Comparison of ENCODE assay signal across 8 mouse cellular contexts in genomic region chr7:137313183-137313903, GRCm38 (mm10). TPM values are rescaled to one million over a fixed set of nuclear protein-coding genes. Genes with fewer than 3 reads are reported as not detected.
DNase-seq lines count a peak whose midpoint lies in the region; ATAC-seq and TF ChIP-seq lines count a peak whose summit lies in the region.

No protein-coding gene starts in this region.

- 0 out of 2 replicates have a peak, but pooled peaks have one; percentile 11 for ATAC-seq in kidney, embryonic 16.5 days (ENCODE audit: low FRiP score, low TSS enrichment)
- ATAC-seq in limb, embryonic 12.5 days (ENCODE audit: insufficient number of reproducible peaks, insufficient read depth, low FRiP score, low TSS enrichment, low read depth): no peak

- DNase-seq in kidney, postnatal 14 days: no peak
- peak; percentile 42 for DNase-seq in adrenal gland, postnatal 14 days
- DNase-seq in heart, embryonic 10.5 days (ENCODE audit: low spot score): no peak
- no peak for DNase-seq in urinary bladder, postnatal 25 days (ENCODE audit: low spot score)
- DNase-seq in cerebellum, adult 11-12 months: no peak

- H3K4me3 ChIP-seq in kidney, embryonic 16.5 days (ENCODE audit: low read length): peak overlapping the region; percentile 60
- H3K4me3 ChIP-seq in heart, embryonic 10.5 days: peak overlapping the region; percentile 70
- H3K4me3 ChIP-seq in limb, embryonic 12.5 days (replicated peaks): peak overlapping the region; percentile 93
- peak overlapping the region; percentile 25 for H3K4me3 ChIP-seq in olfactory bulb, adult 2 months (ENCODE audit: insufficient read depth, low read depth, low read length)

- peak overlapping the region; percentile 67 for H3K9ac ChIP-seq in kidney, embryonic 16.5 days (replicated peaks; ENCODE audit: low read length)
- peak overlapping the region; percentile 98 for H3K9ac ChIP-seq in limb, embryonic 12.5 days (replicated peaks)

- peaks cover 42% of the 10 kb centered on the region for H3K4me1 ChIP-seq in kidney, embryonic 16.5 days (ENCODE audit: insufficient read depth, low read length)
- peaks cover 58% of the 10 kb centered on the region for H3K4me1 ChIP-seq in heart, embryonic 10.5 days
- peaks cover 48% of the 10 kb centered on the region for H3K4me1 ChIP-seq in limb, embryonic 12.5 days (replicated peaks)
- peaks cover 20% of the 10 kb centered on the region for H3K4me1 ChIP-seq in olfactory bulb, adult 2 months (ENCODE audit: control insufficient read depth, insufficient read depth, low read length)

- WGBS in kidney, embryonic 16.5 days: under 1% methylated on average over 76 of the region's 79 CpGs
- WGBS in heart, embryonic 10.5 days: under 1% methylated on average over 70 of the region's 79 CpGs
- WGBS in limb, embryonic 12.5 days: under 1% methylated on average over 79 of the region's 79 CpGs
- WGBS in olfactory bulb, adult 2 months: under 1% methylated on average over 78 of the region's 79 CpGs

- H3K27ac ChIP-seq in kidney, embryonic 16.5 days (ENCODE audit: low read length): peak overlapping the region; percentile 12; the same call in 1 of the 2 replicates
- peak overlapping the region; percentile 82 for H3K27ac ChIP-seq in heart, embryonic 10.5 days
- peak overlapping the region; percentile 94 for H3K27ac ChIP-seq in limb, embryonic 12.5 days
- no peak overlapping the region for H3K27ac ChIP-seq in olfactory bulb, adult 2 months (ENCODE audit: insufficient read depth, low read depth, low read length)

- peaks cover 89% of the 10 kb centered on the region for H3K27me3 ChIP-seq in kidney, embryonic 16.5 days (ENCODE audit: insufficient read depth, low read length)
- H3K27me3 ChIP-seq in heart, embryonic 10.5 days (ENCODE audit: insufficient read depth, poor library complexity, severe bottlenecking): peaks cover 97% of the 10 kb centered on the region
- peaks cover 61% of the 10 kb centered on the region for H3K27me3 ChIP-seq in limb, embryonic 12.5 days

- no peak for TF ChIP-seq POLR2A in olfactory bulb, adult 2 months (IDR thresholded peaks at IDR 0.05; ENCODE audit: insufficient read depth, low read depth, low read length)

- no peaks in the 10 kb centered on the region for H3K9me3 ChIP-seq in kidney, embryonic 16.5 days (ENCODE audit: low read length)
- H3K9me3 ChIP-seq in heart, embryonic 10.5 days: no peaks in the 10 kb centered on the region
- no peaks in the 10 kb centered on the region for H3K9me3 ChIP-seq in limb, embryonic 12.5 days

- no peaks in the 10 kb centered on the region for H3K36me3 ChIP-seq in kidney, embryonic 16.5 days (ENCODE audit: insufficient read depth, low read length)
- no peaks in the 10 kb centered on the region for H3K36me3 ChIP-seq in heart, embryonic 10.5 days
- H3K36me3 ChIP-seq in limb, embryonic 12.5 days: peaks cover 18% of the 10 kb centered on the region

- peak overlapping the region; percentile 92 for H3K4me2 ChIP-seq in kidney, embryonic 16.5 days (replicated peaks; ENCODE audit: low read depth, low read length)
- H3K4me2 ChIP-seq in limb, embryonic 12.5 days: peak overlapping the region; percentile 92

- TF ChIP-seq CTCF in olfactory bulb, adult 2 months (IDR thresholded peaks at IDR 0.05; ENCODE audit: insufficient read depth, low read depth, low read length): no peak

RNA-seq across cellular contexts. Expression of gene Ebf3, which starts 0.9 kb away (rescaled TPM):
- polyA plus RNA-seq in kidney, embryonic 16.5 days (2015; fragmentation: Nextera tagmentation; extraction: Ambion mirVana): 0.45 and 0.75 TPM in 2 replicates
- total RNA-seq in adrenal gland, postnatal 14 days (2021): 12.6 and 13.1 TPM in 2 replicates
- polyA plus RNA-seq in heart, embryonic 10.5 days (2016; fragmentation: Nextera tagmentation; extraction: Ambion mirVana): 1.3 and 3.5 TPM in 2 replicates
- polyA plus RNA-seq in limb, embryonic 12.5 days (2016; fragmentation: Nextera tagmentation; extraction: Ambion mirVana): 16.9 and 17.6 TPM in 2 replicates
- polyA plus RNA-seq in olfactory bulb, adult 2 months (2012; ENCODE audit: insufficient read depth, insufficient read length, low replicate concordance, missing spikeins): not detected in 2 replicates

Comparison
In these comparisons a context has a peak if more than half of its experiments do, and no peak if none do; other contexts are left out.
1. H3K4me3 ChIP-seq: peak in every context shown above with its lines; median percentile 93 in limb, embryonic 12.5 days; 70 in heart, embryonic 10.5 days; 60 in kidney, embryonic 16.5 days; 25 in olfactory bulb, adult 2 months.